Mouse (Mus musculus): Measurements from ENCODE around the gene Cfap100.

- TF ChIP-seq CTCF (conservative IDR thresholded peaks at IDR 0.05; ENCODE audit: low read length) (no peak), POU5F1 (IDR thresholded peaks at IDR 0.05; ENCODE audit: borderline replicate concordance, low read length) (no peak)
These were observed 7.8 kb upstream of the Cfap100 start for GRCm38 (mm10) chr6:90436192-90436907.

Data from E14TG2a.4 (cell line).